Mouse (Mus musculus): ENCODE results near the gene Calhm1. TPM values are rescaled to one million over a fixed set of nuclear protein-coding genes. Genes with fewer than 3 reads are reported as not detected.
"Not testable (repeated sequence)": the region's sequence is repeated elsewhere in the genome, so short reads cannot be mapped to it uniquely, and the experiment has no call there.

Calhm1 gene
- polyA plus RNA-seq, 1 experiment from 2014 or later, result not detected

- WGBS (ENCODE audit: missing documents), result 11% methylated on average over 13 of the region's 13 CpGs
- no peak overlapping the region for H3K27ac ChIP-seq
- peak overlapping the region; percentile 5; the same call in 1 of the 2 replicates for H3K4me3 ChIP-seq (ENCODE audit: inconsistent target)
- no peaks in the 10 kb centered on the region for H3K36me3 ChIP-seq (ENCODE audit: inconsistent target)
- H3K79me2 ChIP-seq (ENCODE audit: inconsistent target), result no peaks in the 10 kb centered on the region
These were observed 24.2 kb upstream of the Calhm1 start for GRCm38 (mm10) chr19:47168223-47168622.

DNA sequence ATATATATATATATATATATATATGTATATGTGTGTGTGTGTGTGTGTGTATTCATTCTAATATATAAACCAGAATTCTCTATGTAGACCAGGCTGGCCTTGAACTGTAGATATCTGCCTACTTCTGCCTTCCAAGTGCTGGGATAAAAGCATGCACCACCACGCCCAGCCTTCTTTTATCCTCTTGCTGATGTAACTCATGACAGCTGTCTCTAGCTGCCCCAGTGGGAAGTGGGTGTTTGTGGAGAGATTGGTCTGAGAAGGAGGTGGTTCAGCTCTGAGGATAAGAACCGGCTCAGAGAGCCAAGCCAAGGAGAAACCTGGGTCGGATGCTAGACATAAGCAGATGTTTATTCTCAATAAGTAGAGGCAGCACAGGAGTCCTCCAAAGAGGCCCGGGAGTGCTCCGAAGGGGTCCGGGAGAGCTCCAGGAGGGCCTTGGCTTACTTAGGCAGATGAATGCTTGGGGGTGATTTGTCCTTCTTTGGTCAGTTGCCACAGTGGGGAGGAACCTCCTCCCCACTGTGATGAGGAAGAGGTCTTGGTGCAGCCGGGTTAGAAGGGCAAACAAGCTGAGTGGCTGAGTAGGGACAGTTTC lies 23.7 kb upstream of the Calhm1 start:
- no peaks in the 10 kb centered on the region for H3K36me3 ChIP-seq (ENCODE audit: inconsistent target)
- no peaks in the 10 kb centered on the region for H3K79me2 ChIP-seq (ENCODE audit: inconsistent target)
- H3K4me3 ChIP-seq (ENCODE audit: inconsistent target), result no peak overlapping the region
- 69% methylated on average over 6 of the region's 7 CpGs for WGBS (ENCODE audit: missing documents)
- no peak overlapping the region for H3K27ac ChIP-seq

DNA sequence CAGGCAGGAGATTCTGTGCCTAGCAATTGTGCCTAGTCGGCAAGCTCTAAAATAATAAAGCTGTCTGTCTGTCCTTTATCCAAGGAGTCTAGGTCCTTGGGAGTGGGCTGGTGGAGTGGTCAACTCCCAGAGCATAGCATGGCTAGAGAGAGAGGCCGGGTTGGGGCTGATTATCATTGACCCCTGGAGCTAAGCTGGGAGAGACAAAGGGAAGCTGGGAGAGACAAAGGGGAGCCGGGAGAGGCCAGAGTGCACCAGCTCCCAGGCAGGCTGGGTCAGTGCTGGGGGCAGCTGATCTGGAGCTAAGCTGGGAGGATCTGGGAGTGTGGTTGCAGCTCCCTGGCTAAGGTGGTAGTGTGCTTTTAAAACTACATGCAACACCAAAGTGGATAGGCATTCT lies 22.7 kb upstream of the Calhm1 start:
- no peak overlapping the region for H3K27ac ChIP-seq
- no peaks in the 10 kb centered on the region for H3K79me2 ChIP-seq (ENCODE audit: inconsistent target)
- no peaks in the 10 kb centered on the region for H3K36me3 ChIP-seq (ENCODE audit: inconsistent target)
- 81% methylated on average over 3 of the region's 3 CpGs for WGBS (ENCODE audit: missing documents)
- no peak overlapping the region for H3K4me3 ChIP-seq (ENCODE audit: inconsistent target)

GRCm38 (mm10) chr19:47163176-47163744 lies 19.2 kb upstream of the Calhm1 start:
- no peak overlapping the region for H3K4me3 ChIP-seq (ENCODE audit: inconsistent target)
- H3K79me2 ChIP-seq (ENCODE audit: inconsistent target), result no peaks in the 10 kb centered on the region
- no peak overlapping the region for H3K27ac ChIP-seq
- H3K36me3 ChIP-seq (ENCODE audit: inconsistent target), result no peaks in the 10 kb centered on the region
- 91% methylated on average over 6 of the region's 6 CpGs for WGBS (ENCODE audit: missing documents)

GRCm38 (mm10) chr19:47161669-47162068 lies 17.6 kb upstream of the Calhm1 start:
- Histone ChIP-seq H3K27ac (no peak overlapping the region), H3K79me2 (ENCODE audit: inconsistent target) (no peaks in the 10 kb centered on the region), H3K36me3 (ENCODE audit: inconsistent target) (no peaks in the 10 kb centered on the region), H3K4me3 (ENCODE audit: inconsistent target) (no peak overlapping the region)
- WGBS (ENCODE audit: missing documents), result 74% methylated on average over 4 of the region's 4 CpGs

DNA sequence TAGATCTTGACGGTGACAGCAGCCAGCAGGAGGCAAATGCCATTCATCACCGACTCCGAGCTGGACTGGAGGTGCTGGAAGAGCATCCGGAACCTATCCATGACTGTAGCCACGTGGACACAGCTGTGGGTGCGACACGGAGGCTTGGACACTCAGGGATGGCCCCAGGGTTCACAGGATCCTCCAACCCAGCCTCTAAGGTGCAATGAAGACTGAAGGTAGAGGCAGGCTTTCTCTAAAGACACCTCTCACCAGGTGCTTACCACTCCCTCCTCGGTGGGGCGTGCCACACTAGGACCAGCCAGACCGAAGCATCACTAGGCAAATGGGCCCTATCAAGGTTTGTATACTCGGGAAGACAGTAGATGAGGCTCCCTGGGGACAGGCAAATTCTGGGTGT lies 13.6 kb upstream of the Calhm1 start, which contains the start of gene Calhm3:
Gene Calhm3 (minus strand): TSS at position 101 of the 400 bp plus-strand sequence.
- WGBS (ENCODE audit: missing documents), result 87% methylated on average over 11 of the region's 11 CpGs
- Histone ChIP-seq H3K27ac (no peak within 1 kb of the TSS), H3K79me2 (ENCODE audit: inconsistent target) (no peaks in the 10 kb centered on the region), H3K4me3 (ENCODE audit: inconsistent target) (no peak within 1 kb of the TSS), H3K36me3 (ENCODE audit: inconsistent target) (no peaks in the 10 kb centered on the region)

DNA sequence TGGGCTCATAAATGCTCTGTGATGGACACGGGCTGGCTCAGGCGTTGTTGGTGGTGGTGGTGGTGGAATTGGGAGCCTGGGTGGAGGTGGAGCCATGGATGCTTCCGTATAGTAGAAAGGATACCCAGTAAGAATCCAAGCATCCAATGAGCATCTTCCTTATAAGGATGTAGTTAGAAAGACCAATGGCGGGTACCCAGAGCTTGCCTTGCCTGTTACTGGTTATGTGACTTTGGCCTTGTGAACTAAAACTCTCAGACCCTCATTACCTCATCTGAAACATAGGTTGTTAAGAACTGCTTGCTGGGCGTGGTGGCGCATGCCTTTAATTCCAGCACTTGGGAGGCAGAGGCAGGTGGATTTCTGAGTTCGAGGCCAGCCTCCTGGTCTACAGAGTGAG lies 9.7 kb upstream of the Calhm1 start:
- Histone ChIP-seq H3K79me2 (ENCODE audit: inconsistent target) (no peaks in the 10 kb centered on the region), H3K36me3 (ENCODE audit: inconsistent target) (no peaks in the 10 kb centered on the region), H3K27ac (no peak overlapping the region), H3K4me3 (ENCODE audit: inconsistent target) (no peak overlapping the region)
- WGBS (ENCODE audit: missing documents), result 100% methylated on average over 5 of the region's 7 CpGs

DNA sequence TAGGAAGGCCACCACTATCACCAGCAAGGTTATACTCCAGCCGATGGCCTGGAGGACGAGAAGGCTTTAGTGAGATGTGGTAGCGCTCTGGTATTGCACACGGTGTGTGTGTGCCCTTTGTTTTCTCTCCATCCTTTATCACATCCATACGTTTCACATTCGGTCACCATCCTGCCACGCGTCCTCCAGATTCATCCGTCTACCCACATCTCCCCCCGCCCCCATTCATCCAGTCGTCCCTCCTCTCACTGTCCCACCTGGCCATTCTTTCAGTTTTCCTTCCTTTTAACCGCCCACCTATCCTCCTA lies 8.0 kb upstream of the Calhm1 start:
- Histone ChIP-seq H3K4me3 (ENCODE audit: inconsistent target) (no peak overlapping the region), H3K36me3 (ENCODE audit: inconsistent target) (no peaks in the 10 kb centered on the region), H3K79me2 (ENCODE audit: inconsistent target) (no peaks in the 10 kb centered on the region), H3K27ac (no peak overlapping the region)
- 73% methylated on average over 12 of the region's 12 CpGs for whole genome bisulfite sequencing (ENCODE audit: missing documents)

- Histone ChIP-seq H3K36me3 (ENCODE audit: inconsistent target) (no peaks in the 10 kb centered on the region), H3K27ac (no peak overlapping the region), H3K4me3 (ENCODE audit: inconsistent target) (no peak overlapping the region), H3K79me2 (ENCODE audit: inconsistent target) (no peaks in the 10 kb centered on the region)
- WGBS (ENCODE audit: missing documents), result 47% methylated on average over 32 of the region's 32 CpGs
These were observed 7.4 kb upstream of the Calhm1 start for GRCm38 (mm10) chr19:47151332-47152061.

DNA sequence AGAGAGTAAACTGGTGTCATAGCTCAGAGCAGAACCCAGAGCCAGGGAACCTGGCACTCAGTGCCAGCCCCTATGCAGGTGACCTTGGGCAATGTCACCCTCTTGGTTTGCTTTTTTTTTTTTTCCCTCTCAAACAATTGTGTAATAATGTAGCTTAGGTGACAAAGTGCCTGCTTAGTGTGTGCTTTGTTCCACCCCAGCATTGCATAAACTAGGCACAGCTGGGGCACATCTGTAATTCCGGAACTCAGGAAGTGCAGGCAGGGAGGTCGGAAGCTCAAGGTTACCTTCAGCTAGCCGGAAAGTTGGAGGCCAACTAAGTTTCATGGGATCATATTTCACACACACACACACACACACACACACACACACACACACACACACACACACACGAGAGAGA lies 5.8 kb upstream of the Calhm1 start:
- H3K79me2 ChIP-seq (ENCODE audit: inconsistent target), result no peaks in the 10 kb centered on the region
- H3K36me3 ChIP-seq (ENCODE audit: inconsistent target), result no peaks in the 10 kb centered on the region
- no peak overlapping the region for H3K4me3 ChIP-seq (ENCODE audit: inconsistent target)
- WGBS (ENCODE audit: missing documents), result 70% methylated on average over 1 of the region's 4 CpGs
- no peak overlapping the region for H3K27ac ChIP-seq

- Histone ChIP-seq H3K79me2 (ENCODE audit: inconsistent target) (no peaks in the 10 kb centered on the region), H3K36me3 (ENCODE audit: inconsistent target) (no peaks in the 10 kb centered on the region), H3K4me3 (ENCODE audit: inconsistent target) (no peak overlapping the region), H3K27ac (no peak overlapping the region)
- 53% methylated on average over 4 of the region's 5 CpGs for WGBS (ENCODE audit: missing documents)
These were observed 4.3 kb upstream of the Calhm1 start for GRCm38 (mm10) chr19:47148267-47148847.

- no peaks in the 10 kb centered on the region for H3K36me3 ChIP-seq (ENCODE audit: inconsistent target)
- H3K79me2 ChIP-seq (ENCODE audit: inconsistent target), result no peaks in the 10 kb centered on the region; the same call in 1 of the 2 replicates
- H3K4me3 ChIP-seq (ENCODE audit: inconsistent target), result no peak overlapping the region
- H3K27ac ChIP-seq, result no peak overlapping the region
- WGBS (ENCODE audit: missing documents), result 75% methylated on average over 6 of the region's 6 CpGs
These were observed 1.6 kb downstream of the Calhm1 start for GRCm38 (mm10) chr19:47142438-47142837.

GRCm38 (mm10) chr19:47139611-47140010 lies 4.4 kb downstream of the Calhm1 start:
- not testable (repeated sequence) for H3K27ac ChIP-seq; H3K4me3 ChIP-seq (ENCODE audit: inconsistent target)
- WGBS (ENCODE audit: missing documents), result 78% methylated on average over 6 of the region's 7 CpGs

GRCm38 (mm10) chr19:47137771-47138421 lies 6.2 kb downstream of the Calhm1 start, which contains the start of gene Calhm2:
Gene Calhm2 (minus strand): TSS chr19:47138294.
- 3% methylated on average over 28 of the region's 28 CpGs for WGBS (ENCODE audit: missing documents)
- Histone ChIP-seq H3K36me3 (ENCODE audit: inconsistent target) (peaks cover 15% of the 10 kb centered on the region; the same call in 1 of the 2 replicates), H3K4me3 (ENCODE audit: inconsistent target) (peak within 1 kb of the TSS; percentile 73), H3K27ac (peak within 1 kb of the TSS; percentile 87), H3K79me2 (ENCODE audit: inconsistent target) (peaks cover 26% of the 10 kb centered on the region)

More at GRCm38 (mm10) chr19:47139611-47140010, 4.4 kb downstream of the Calhm1 start:
- Histone ChIP-seq H3K36me3 (ENCODE audit: inconsistent target) (peaks cover 14% of the 10 kb centered on the region; the same call in 1 of the 2 replicates), H3K79me2 (ENCODE audit: inconsistent target) (peaks cover 25% of the 10 kb centered on the region)

Measured in macrophage (primary cell).